Mouse (Mus musculus) cerebellum, adult 18-20 months (tissue): Measurements from ENCODE around the gene Olfr930.

Experiments used
- DNase-seq, 2 experiments: peaks; one replicate each; pipeline ENCODE4 v3.0.0; 2021

Gene Olfr930

GRCm38 (mm10) chr9:38929509-38929908 is at the start of gene Olfr930:
Gene Olfr930, plus strand, starts transcription at chr9:38929809.
- DNase-seq: no peak

GRCm38 (mm10) chr9:38953401-38954123 is 24.0 kb downstream of the Olfr930 start:
- no peak for DNase-seq

- no peak for DNase-seq
Observed at GRCm38 (mm10) chr9:38954124-38954416, 24.5 kb downstream of the Olfr930 start.

- no peak for DNase-seq
Observed at GRCm38 (mm10) chr9:38972013-38972412, 42.4 kb downstream of the Olfr930 start, which contains the start of gene Olfr933. Gene Olfr933, plus strand, starts transcription at chr9:38972313.
